Mouse (Mus musculus) CD4-positive helper T cell, adult 2 months (primary cell): ENCODE results near the gene Haus4.
A peak's percentile ranks its signal among the peaks of the same experiment; 100 is the strongest.

Experiments used
- DNase-seq: peaks from one replicate; pipeline ENCODE4 v3.0.0-alpha.2; 2012; ENCODE audit warnings: low read depth, missing footprints, low spot score

Gene Haus4

GRCm38 (mm10) chr14:54553975-54554769 is at the start of gene Haus4:
Gene Haus4 (minus strand): TSS chr14:54554616.
- peak; percentile 93 for DNase-seq

- no peak for DNase-seq
Observed at GRCm38 (mm10) chr14:54603686-54604085, 49.3 kb upstream of the Haus4 start.

- peak; percentile 97 for DNase-seq
Observed at GRCm38 (mm10) chr14:54603038-54603654, 48.7 kb upstream of the Haus4 start.

GRCm38 (mm10) chr14:54602613-54603012 is 48.2 kb upstream of the Haus4 start:
- no peak for DNase-seq

- no peak for DNase-seq
Observed at GRCm38 (mm10) chr14:54601601-54602000, 47.2 kb upstream of the Haus4 start.

- peak; percentile 51 for DNase-seq
Observed at GRCm38 (mm10) chr14:54597084-54597483, 42.7 kb upstream of the Haus4 start.

GRCm38 (mm10) chr14:54594631-54595414 is 40.4 kb upstream of the Haus4 start:
- DNase-seq, result no peak

GRCm38 (mm10) chr14:54594055-54594454 is 39.6 kb upstream of the Haus4 start:
- DNase-seq, result no peak

- no peak for DNase-seq
Observed at GRCm38 (mm10) chr14:54592319-54592934, 38.0 kb upstream of the Haus4 start.

- DNase-seq, result no peak
Observed at GRCm38 (mm10) chr14:54591056-54591455, 36.6 kb upstream of the Haus4 start.

- DNase-seq, result peak; percentile 60
Observed at GRCm38 (mm10) chr14:54583681-54584338, 29.4 kb upstream of the Haus4 start.

- no peak for DNase-seq
Observed at GRCm38 (mm10) chr14:54582536-54582935, 28.1 kb upstream of the Haus4 start.

- no peak for DNase-seq
Observed at GRCm38 (mm10) chr14:54579638-54580037, 25.2 kb upstream of the Haus4 start.

- peak; percentile 75 for DNase-seq
Observed at GRCm38 (mm10) chr14:54578063-54578462, 23.6 kb upstream of the Haus4 start.

GRCm38 (mm10) chr14:54577089-54577982 is 22.9 kb upstream of the Haus4 start, which contains the start of gene Ajuba:
Gene Ajuba (minus strand): TSS chr14:54577558.
- DNase-seq, result peak; percentile 56

GRCm38 (mm10) chr14:54576241-54577088 is 22.0 kb upstream of the Haus4 start:
- DNase-seq, result peak; percentile 15

- no peak for DNase-seq
Observed at GRCm38 (mm10) chr14:54575631-54576030, 21.2 kb upstream of the Haus4 start.

GRCm38 (mm10) chr14:54575031-54575430 is 20.6 kb upstream of the Haus4 start:
- DNase-seq, result no peak

GRCm38 (mm10) chr14:54574253-54574652 is 19.8 kb upstream of the Haus4 start:
- DNase-seq, result no peak
